Mouse (Mus musculus) ES-Bruce4 (cell line): Measurements from ENCODE around the gene Unc93b1.

Source experiments
- EP300 ChIP-seq: IDR thresholded peaks from 2 replicates; pipeline ENCODE4 v1.6.1; 2011; ENCODE audit warnings: low read depth, low read length; ENCODE audit not compliant: insufficient read depth
- POLR2A ChIP-seq: IDR thresholded peaks from one replicate; pipeline ENCODE4 v1.8.1; 2011; ENCODE audit warnings: low read length; ENCODE audit not compliant: insufficient read depth

- TF ChIP-seq EP300 (no peak), POLR2A (no peak)
Observed at GRCm38 (mm10) chr19:3964030-3964429, 29.0 kb downstream of the Unc93b1 start.
